Mouse (Mus musculus) forebrain, embryonic 13.5 days (tissue): ENCODE measurements at regions not wholly inside any gene's neighbourhood (a gene's known extent, or its start where the extent isn't known, plus 50 kb on each side); places are given as distances from the start of the nearest gene placed in this dataset.

Source experiments
- ATAC-seq: fragments of 200-750 bp; cut with Nextera tagmentation; 2 replicates; pipeline ENCODE4 v1.8.0; 2017
- H3K27ac ChIP-seq: fragments of 300-500 bp; sonication (generic); 2 replicates; pipeline ENCODE4 v1.5.1; 2015; ENCODE audit warnings: inconsistent platforms, mild to moderate bottlenecking, moderate library complexity
- H3K27me3 ChIP-seq: fragments of 300-500 bp; sonication (generic); 2 replicates; pipeline ENCODE4 v1.6.1; 2015; ENCODE audit warnings: mild to moderate bottlenecking, inconsistent platforms
- H3K36me3 ChIP-seq: fragments of 300-500 bp; sonication (generic); 2 replicates; pipeline ENCODE4 v1.6.1; 2015; ENCODE audit warnings: mild to moderate bottlenecking, inconsistent platforms; ENCODE audit not compliant: poor library complexity, severe bottlenecking
- H3K4me1 ChIP-seq: fragments of 300-500 bp; sonication (generic); 2 replicates; pipeline ENCODE4 v1.6.1; 2015; ENCODE audit warnings: inconsistent platforms
- H3K4me2 ChIP-seq: fragments of 300-500 bp; sonication (generic); 2 replicates; pipeline ENCODE4 v1.6.1; 2015; ENCODE audit warnings: inconsistent platforms, mild to moderate bottlenecking, moderate library complexity
- H3K4me3 ChIP-seq: fragments of 300-500 bp; sonication (generic); 2 replicates; pipeline ENCODE4 v1.5.1; 2015; ENCODE audit warnings: mild to moderate bottlenecking, inconsistent platforms
- H3K9ac ChIP-seq: fragments of 300-500 bp; sonication (generic); 2 replicates; pipeline ENCODE4 v1.6.1; 2015; ENCODE audit warnings: mild to moderate bottlenecking, inconsistent platforms
- H3K9me3 ChIP-seq: fragments of 300-500 bp; sonication (generic); replicated peaks from 2 replicates; pipeline ENCODE4 v1.6.1; 2016; ENCODE audit warnings: inconsistent platforms
- WGBS: fragments of 180-500 bp; shearing (Covaris S2); methylation state at CpG from one replicate; pipeline ENCODE4 v1.1.7; 2015; 5-methylcytosine and 5-hydroxymethylcytosine counted together

GRCm38 (mm10) chr9:41583276-41583675 is 421.8 kb upstream of the Ubash3b start:
- Histone ChIP-seq H3K9me3 (no peaks in the 10 kb centered on the region), H3K27me3 (no peaks in the 10 kb centered on the region), H3K9ac (peak overlapping the region; percentile 99), H3K4me1 (peaks cover 35% of the 10 kb centered on the region), H3K4me3 (peak overlapping the region; percentile 86), H3K4me2 (peak overlapping the region; percentile 68), H3K27ac (peak overlapping the region; percentile 99), H3K36me3 (peaks cover 16% of the 10 kb centered on the region)
- WGBS = 7% methylated on average over 8 of the region's 8 CpGs
- no peak for ATAC-seq

GRCm38 (mm10) chr9:41582711-41583236 is 421.3 kb upstream of the Ubash3b start:
- no peak for ATAC-seq
- Histone ChIP-seq H3K4me2 (peak overlapping the region; percentile 68), H3K9ac (peak overlapping the region; percentile 99), H3K4me1 (peaks cover 35% of the 10 kb centered on the region), H3K36me3 (peaks cover 13% of the 10 kb centered on the region), H3K9me3 (no peaks in the 10 kb centered on the region), H3K27me3 (no peaks in the 10 kb centered on the region), H3K4me3 (peak overlapping the region; percentile 86), H3K27ac (peak overlapping the region; percentile 99)
- WGBS = 6% methylated on average over 5 of the region's 5 CpGs

GRCm38 (mm10) chr9:41582171-41582570 is 420.7 kb upstream of the Ubash3b start:
- Histone ChIP-seq H3K4me2 (peak overlapping the region; percentile 68), H3K9ac (peak overlapping the region; percentile 99), H3K4me1 (peaks cover 35% of the 10 kb centered on the region), H3K27me3 (no peaks in the 10 kb centered on the region), H3K4me3 (peak overlapping the region; percentile 86), H3K36me3 (peaks cover 8% of the 10 kb centered on the region), H3K9me3 (no peaks in the 10 kb centered on the region), H3K27ac (peak overlapping the region; percentile 99)
- no peak; the same call in 1 of the 2 replicates for ATAC-seq
- WGBS = 5% methylated on average over 8 of the region's 8 CpGs

- no peak for ATAC-seq
- WGBS = 1% methylated on average over 9 of the region's 9 CpGs
- H3K9ac ChIP-seq = peak overlapping the region; percentile 99
- peaks cover 4% of the 10 kb centered on the region for H3K36me3 ChIP-seq
- H3K27me3 ChIP-seq = no peaks in the 10 kb centered on the region
- no peaks in the 10 kb centered on the region for H3K9me3 ChIP-seq
- H3K4me3 ChIP-seq = peak overlapping the region; percentile 86
- peak overlapping the region; percentile 99 for H3K27ac ChIP-seq
- peak overlapping the region; percentile 68 for H3K4me2 ChIP-seq
- peaks cover 35% of the 10 kb centered on the region for H3K4me1 ChIP-seq
Observed at GRCm38 (mm10) chr9:41581741-41582140, 420.2 kb upstream of the Ubash3b start.

GRCm38 (mm10) chr9:41581152-41581551 is 419.7 kb upstream of the Ubash3b start:
- under 1% methylated on average over 14 of the region's 14 CpGs for WGBS
- Histone ChIP-seq H3K9me3 (no peaks in the 10 kb centered on the region), H3K27ac (peak overlapping the region; percentile 99), H3K36me3 (no peaks in the 10 kb centered on the region), H3K4me1 (peaks cover 36% of the 10 kb centered on the region), H3K4me3 (peak overlapping the region; percentile 86), H3K4me2 (peak overlapping the region; percentile 68), H3K9ac (peak overlapping the region; percentile 99), H3K27me3 (no peaks in the 10 kb centered on the region)
- ATAC-seq = 0 out of 2 replicates have a peak, but pooled peaks have one; percentile 17

GRCm38 (mm10) chr9:41580611-41581041 is 419.1 kb upstream of the Ubash3b start:
- peak; percentile 66 for ATAC-seq
- no peaks in the 10 kb centered on the region for H3K27me3 ChIP-seq
- H3K4me2 ChIP-seq = peak overlapping the region; percentile 68
- no peaks in the 10 kb centered on the region for H3K36me3 ChIP-seq
- H3K27ac ChIP-seq = peak overlapping the region; percentile 99
- peak overlapping the region; percentile 99 for H3K9ac ChIP-seq
- H3K9me3 ChIP-seq = no peaks in the 10 kb centered on the region
- H3K4me1 ChIP-seq = peaks cover 36% of the 10 kb centered on the region
- WGBS = under 1% methylated on average over 13 of the region's 13 CpGs
- H3K4me3 ChIP-seq = peak overlapping the region; percentile 86

GRCm38 (mm10) chr9:41580067-41580466 is 418.6 kb upstream of the Ubash3b start:
- Histone ChIP-seq H3K27ac (peak overlapping the region; percentile 99), H3K9me3 (no peaks in the 10 kb centered on the region), H3K36me3 (no peaks in the 10 kb centered on the region), H3K4me1 (peaks cover 37% of the 10 kb centered on the region), H3K27me3 (no peaks in the 10 kb centered on the region), H3K4me3 (peak overlapping the region; percentile 86), H3K9ac (peak overlapping the region; percentile 99), H3K4me2 (peak overlapping the region; percentile 68)
- 1% methylated on average over 4 of the region's 4 CpGs for WGBS
- ATAC-seq = peak; percentile 20; the same call in 1 of the 2 replicates

GRCm38 (mm10) chr9:41579107-41580014 is 417.9 kb upstream of the Ubash3b start:
- H3K27me3 ChIP-seq = no peaks in the 10 kb centered on the region
- H3K4me2 ChIP-seq = peak overlapping the region; percentile 68
- H3K4me3 ChIP-seq = peak overlapping the region; percentile 86
- 13% methylated on average over 13 of the region's 13 CpGs for WGBS
- ATAC-seq = peak; percentile 73
- no peaks in the 10 kb centered on the region for H3K36me3 ChIP-seq
- peaks cover 37% of the 10 kb centered on the region for H3K4me1 ChIP-seq
- peak overlapping the region; percentile 99 for H3K27ac ChIP-seq
- no peaks in the 10 kb centered on the region for H3K9me3 ChIP-seq
- peak overlapping the region; percentile 99 for H3K9ac ChIP-seq

GRCm38 (mm10) chr9:41578221-41579106 is 417.0 kb upstream of the Ubash3b start:
- Histone ChIP-seq H3K27me3 (no peaks in the 10 kb centered on the region), H3K27ac (peak overlapping the region; percentile 99), H3K36me3 (no peaks in the 10 kb centered on the region), H3K9me3 (no peaks in the 10 kb centered on the region), H3K4me1 (peaks cover 37% of the 10 kb centered on the region), H3K4me2 (peak overlapping the region; percentile 68), H3K4me3 (peak overlapping the region; percentile 86), H3K9ac (peak overlapping the region; percentile 99)
- ATAC-seq = no peak
- WGBS = 38% methylated on average over 14 of the region's 14 CpGs

GRCm38 (mm10) chr9:41577760-41578159 is 416.3 kb upstream of the Ubash3b start:
- H3K4me2 ChIP-seq = peak overlapping the region; percentile 68
- ATAC-seq = no peak
- peaks cover 37% of the 10 kb centered on the region for H3K4me1 ChIP-seq
- WGBS = 29% methylated on average over 1 of the region's 1 CpGs
- H3K36me3 ChIP-seq = no peaks in the 10 kb centered on the region
- H3K9ac ChIP-seq = peak overlapping the region; percentile 99
- H3K4me3 ChIP-seq = no peak overlapping the region
- H3K9me3 ChIP-seq = no peaks in the 10 kb centered on the region
- peak overlapping the region; percentile 99 for H3K27ac ChIP-seq
- no peaks in the 10 kb centered on the region for H3K27me3 ChIP-seq

- 0 out of 2 replicates have a peak, but pooled peaks cover 3% of the 10 kb centered on the region for H3K36me3 ChIP-seq
- no peak overlapping the region for H3K4me3 ChIP-seq
- peaks cover 37% of the 10 kb centered on the region for H3K4me1 ChIP-seq
- no peaks in the 10 kb centered on the region for H3K9me3 ChIP-seq
- ATAC-seq = no peak
- peak overlapping the region; percentile 68 for H3K27ac ChIP-seq
- 12% methylated on average over 5 of the region's 5 CpGs for WGBS
- 0 out of 2 replicates have a peak overlapping the region, but pooled peaks have one; percentile 30 for H3K9ac ChIP-seq
- H3K27me3 ChIP-seq = no peaks in the 10 kb centered on the region
- H3K4me2 ChIP-seq = peak overlapping the region; percentile 30
Observed at GRCm38 (mm10) chr9:41575826-41576225, 414.3 kb upstream of the Ubash3b start.
